Mouse (Mus musculus) thymus, adult 2 months (tissue): ENCODE measurements around the gene Ankrd61. TPM values are rescaled to one million over a fixed set of nuclear protein-coding genes. Genes with fewer than 3 reads are reported as not detected.

ENCODE experiments used
- DNase-seq: peaks from one replicate; pipeline ENCODE4 v3.0.0; 2021
- H3K27ac ChIP-seq: fragments of 200-500 bp; 2 replicates; pipeline ENCODE4 v1.5.1; 2012; ENCODE audit warnings: low read length, control low read depth; ENCODE audit not compliant: control insufficient read depth, insufficient read depth
- H3K27me3 ChIP-seq: fragments of 200-500 bp; 2 replicates; pipeline ENCODE4 v1.6.1; 2012; ENCODE audit warnings: mild to moderate bottlenecking, low read length, moderate library complexity, mixed read lengths; ENCODE audit not compliant: control insufficient read depth, insufficient read depth
- H3K36me3 ChIP-seq: fragments of 200-500 bp; 2 replicates; pipeline ENCODE4 v1.6.1; 2012; ENCODE audit warnings: mild to moderate bottlenecking, low read length, moderate library complexity; ENCODE audit not compliant: control insufficient read depth, insufficient read depth
- H3K4me1 ChIP-seq: fragments of 200-500 bp; replicated peaks from 2 replicates; pipeline ENCODE4 v1.6.1; 2012; ENCODE audit warnings: low read length; ENCODE audit not compliant: control insufficient read depth, insufficient read depth
- H3K4me3 ChIP-seq: fragments of 200-500 bp; 2 replicates; pipeline ENCODE4 v1.5.1; 2012; ENCODE audit warnings: mild to moderate bottlenecking, low read length, control low read depth, moderate library complexity; ENCODE audit not compliant: control insufficient read depth, insufficient read depth
- CTCF ChIP-seq: fragments of 200-500 bp; IDR thresholded peaks from 2 replicates; pipeline ENCODE4 v1.5.1; 2012; ENCODE audit warnings: mild to moderate bottlenecking, control low read depth, low read length, moderate library complexity, borderline replicate concordance; ENCODE audit not compliant: control insufficient read depth, poor library complexity, insufficient read depth; ENCODE audit errors: extremely low read depth
- POLR2A ChIP-seq: fragments of 200-500 bp; IDR thresholded peaks from 2 replicates; pipeline ENCODE4 v1.6.1; 2012; ENCODE audit warnings: mild to moderate bottlenecking, low read length, control low read depth, moderate library complexity; ENCODE audit not compliant: control insufficient read depth, poor library complexity, insufficient read depth; ENCODE audit errors: extremely low read depth
- WGBS: fragments of 180-500 bp; shearing (Covaris S2); methylation state at CpG from one replicate; pipeline ENCODE4 v1.1.7; 2018; 5-methylcytosine and 5-hydroxymethylcytosine counted together
- polyA plus RNA-seq: library from polyadenylated mRNA; depleted of rRNA; stranded (reverse); fragments of >200 nt; gene quantifications from 2 replicates; pipeline ENCODE4 v1.2.3, GENCODE M21; 2012

The Ankrd61 gene
- polyA plus RNA-seq, 1 experiment: not detected

GRCm38 (mm10) chr5:143932831-143933230 lies 35.3 kb upstream of the Ankrd61 start, which contains the start of gene Rsph10b:
TSS of gene Rsph10b (plus strand) at chr5:143933035.
- 74% methylated on average over 8 of the region's 8 CpGs for WGBS
- Histone ChIP-seq H3K4me3 (no peak within 1 kb of the TSS), H3K4me1 (no peaks in the 10 kb centered on the region), H3K27me3 (no peaks in the 10 kb centered on the region), H3K36me3 (peaks cover 36% of the 10 kb centered on the region), H3K27ac (no peak within 1 kb of the TSS)
- DNase-seq: no peak
- TF ChIP-seq POLR2A: no peak
- TF ChIP-seq CTCF: no peak

- H3K4me3 ChIP-seq: no peak overlapping the region
- H3K36me3 ChIP-seq: peaks cover 38% of the 10 kb centered on the region
- TF ChIP-seq POLR2A (no peak), CTCF (no peak)
- no peaks in the 10 kb centered on the region for H3K27me3 ChIP-seq
- WGBS: 94% methylated on average over 6 of the region's 6 CpGs
- no peak for DNase-seq
- H3K27ac ChIP-seq: no peak overlapping the region
- H3K4me1 ChIP-seq: no peaks in the 10 kb centered on the region
Observed at GRCm38 (mm10) chr5:143931863-143932580, 34.5 kb upstream of the Ankrd61 start.

- peaks cover 49% of the 10 kb centered on the region for H3K36me3 ChIP-seq
- no peak for DNase-seq
- H3K4me1 ChIP-seq: no peaks in the 10 kb centered on the region
- no peaks in the 10 kb centered on the region for H3K27me3 ChIP-seq
- WGBS: 97% methylated on average over 12 of the region's 12 CpGs
- no peak overlapping the region for H3K4me3 ChIP-seq
- TF ChIP-seq POLR2A: no peak
- H3K27ac ChIP-seq: no peak overlapping the region
Observed at GRCm38 (mm10) chr5:143930656-143931055, 33.2 kb upstream of the Ankrd61 start.

- peaks cover 59% of the 10 kb centered on the region for H3K36me3 ChIP-seq
- WGBS: 97% methylated on average over 4 of the region's 4 CpGs
Observed at GRCm38 (mm10) chr5:143929291-143929690, 31.8 kb upstream of the Ankrd61 start.

GRCm38 (mm10) chr5:143927875-143928274 lies 30.4 kb upstream of the Ankrd61 start, which contains the start of gene Gm42421:
TSS of gene Gm42421 (plus strand) at chr5:143928175.
- no peak within 1 kb of the TSS for H3K4me3 ChIP-seq
- H3K27me3 ChIP-seq: no peaks in the 10 kb centered on the region
- H3K27ac ChIP-seq: no peak within 1 kb of the TSS
- peaks cover 70% of the 10 kb centered on the region for H3K36me3 ChIP-seq
- no peak for DNase-seq
- TF ChIP-seq POLR2A: no peak
- TF ChIP-seq CTCF: no peak
- 98% methylated on average over 8 of the region's 8 CpGs for WGBS
- no peaks in the 10 kb centered on the region for H3K4me1 ChIP-seq

More at GRCm38 (mm10) chr5:143929291-143929690, 31.8 kb upstream of the Ankrd61 start:
- Histone ChIP-seq H3K27ac (no peak overlapping the region), H3K4me3 (no peak overlapping the region), H3K4me1 (no peaks in the 10 kb centered on the region), H3K27me3 (no peaks in the 10 kb centered on the region)
- TF ChIP-seq POLR2A (no peak), CTCF (no peak)
- DNase-seq: no peak

- peaks cover 77% of the 10 kb centered on the region for H3K36me3 ChIP-seq
- no peak overlapping the region for H3K4me3 ChIP-seq
- H3K27ac ChIP-seq: no peak overlapping the region
- H3K27me3 ChIP-seq: no peaks in the 10 kb centered on the region
- no peak for DNase-seq
- no peaks in the 10 kb centered on the region for H3K4me1 ChIP-seq
- 95% methylated on average over 6 of the region's 6 CpGs for WGBS
- TF ChIP-seq CTCF (no peak), POLR2A (no peak)
Observed at GRCm38 (mm10) chr5:143924781-143925452, 27.4 kb upstream of the Ankrd61 start.
